Mouse (Mus musculus) intestine, embryonic 14.5 days (tissue): ENCODE data around the gene 1700067K01Rik. TPM values are rescaled to one million over a fixed set of nuclear protein-coding genes. Genes with fewer than 3 reads are reported as not detected.
"Not testable (repeated sequence)": the region's sequence is repeated elsewhere in the genome, so short reads cannot be mapped to it uniquely, and the experiment has no call there.

Experiments
- ATAC-seq: fragments of 200-750 bp; cut with Nextera tagmentation; replicated peaks from 2 replicates; pipeline ENCODE4 v1.8.0; 2017; ENCODE audit warnings: low read depth, moderate number of reproducible peaks, moderate TSS enrichment, moderate library complexity; ENCODE audit not compliant: low FRiP score, low TSS enrichment
- DNase-seq: peaks from one replicate; pipeline ENCODE4 v3.0.0-alpha.2; 2018; ENCODE audit warnings: low spot score
- H3K27ac ChIP-seq: fragments of 300-500 bp; sonication (generic); 2 replicates; pipeline ENCODE4 v1.5.1; 2014; ENCODE audit warnings: low read depth, mild to moderate bottlenecking, control low read depth
- H3K27me3 ChIP-seq: fragments of 300-500 bp; sonication (generic); replicated peaks from 2 replicates; pipeline ENCODE4 v1.6.1; 2014; ENCODE audit warnings: low read length, control low read depth; ENCODE audit not compliant: control insufficient read depth, insufficient read depth
- H3K36me3 ChIP-seq: fragments of 300-500 bp; sonication (generic); 2 replicates; pipeline ENCODE4 v1.6.1; 2014; ENCODE audit warnings: low read length, control low read depth; ENCODE audit not compliant: control insufficient read depth, insufficient read depth
- H3K4me1 ChIP-seq: fragments of 300-500 bp; sonication (generic); replicated peaks from 2 replicates; pipeline ENCODE4 v1.6.1; 2014; ENCODE audit warnings: low read length, control low read depth, mixed read lengths; ENCODE audit not compliant: control insufficient read depth, insufficient read depth
- H3K4me2 ChIP-seq: fragments of 300-500 bp; sonication (generic); 2 replicates; pipeline ENCODE4 v1.6.1; 2014; ENCODE audit warnings: low read length
- H3K4me3 ChIP-seq: fragments of 300-500 bp; sonication (generic); 2 replicates; pipeline ENCODE4 v1.5.1; 2014; ENCODE audit warnings: low read depth, low read length, control low read depth, mixed read lengths
- H3K9ac ChIP-seq: fragments of 300-500 bp; sonication (generic); 2 replicates; pipeline ENCODE4 v1.6.1; 2014; ENCODE audit warnings: mild to moderate bottlenecking, low read length
- H3K9me3 ChIP-seq: fragments of 300-500 bp; sonication (generic); 2 replicates; pipeline ENCODE4 v1.6.1; 2016; ENCODE audit warnings: low read length, control low read depth; ENCODE audit not compliant: control insufficient read depth
- WGBS: fragments of 180-500 bp; shearing (Covaris S2); extraction: QIAGEN DNeasy Blood & Tissue Kit; methylation state at CpG from one replicate; pipeline ENCODE4 v1.1.7; 2014; 5-methylcytosine and 5-hydroxymethylcytosine counted together
- polyA plus RNA-seq: library from polyadenylated mRNA; unstranded; fragments of >200 nt; fragmentation: Nextera tagmentation; extraction: Ambion mirVana; gene quantifications from 2 replicates; pipeline ENCODE4 v1.2.1, GENCODE M21; 2014

1700067K01Rik gene
- polyA plus RNA-seq, 1 experiment from 2014 or later, result 0.39 TPM

DNA sequence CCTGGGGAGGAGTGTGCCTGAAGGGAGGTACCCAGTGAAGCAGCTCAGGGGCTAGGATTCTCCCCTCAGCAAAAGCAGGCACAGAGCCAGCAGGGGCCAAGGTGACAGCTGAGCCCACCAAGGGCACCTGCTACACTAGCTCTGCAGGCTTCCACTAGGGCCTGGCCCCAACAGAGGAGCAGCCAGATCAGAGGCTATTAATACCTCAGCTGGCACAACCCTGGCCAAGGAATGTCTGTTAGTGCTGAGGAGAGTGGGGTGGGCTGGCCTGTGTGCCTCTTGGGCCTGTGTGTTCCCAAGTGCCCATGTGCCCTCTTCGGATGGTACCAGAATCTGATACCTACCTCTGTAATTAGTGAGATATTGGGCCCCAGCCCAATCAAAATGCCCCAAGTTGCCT, 21.1 kb upstream of the 1700067K01Rik start:
- WGBS, result 85% methylated on average over 1 of the region's 1 CpGs
- no peak overlapping the region for H3K9ac ChIP-seq
- H3K4me1 ChIP-seq, result peaks cover 13% of the 10 kb centered on the region
- DNase-seq (no peak), ATAC-seq (no peak)
- no peaks in the 10 kb centered on the region for H3K9me3 ChIP-seq
- H3K27ac ChIP-seq, result no peak overlapping the region
- H3K4me3 ChIP-seq, result no peak overlapping the region
- H3K36me3 ChIP-seq, result peaks cover 66% of the 10 kb centered on the region
- H3K27me3 ChIP-seq, result no peaks in the 10 kb centered on the region
- no peak overlapping the region for H3K4me2 ChIP-seq

DNA sequence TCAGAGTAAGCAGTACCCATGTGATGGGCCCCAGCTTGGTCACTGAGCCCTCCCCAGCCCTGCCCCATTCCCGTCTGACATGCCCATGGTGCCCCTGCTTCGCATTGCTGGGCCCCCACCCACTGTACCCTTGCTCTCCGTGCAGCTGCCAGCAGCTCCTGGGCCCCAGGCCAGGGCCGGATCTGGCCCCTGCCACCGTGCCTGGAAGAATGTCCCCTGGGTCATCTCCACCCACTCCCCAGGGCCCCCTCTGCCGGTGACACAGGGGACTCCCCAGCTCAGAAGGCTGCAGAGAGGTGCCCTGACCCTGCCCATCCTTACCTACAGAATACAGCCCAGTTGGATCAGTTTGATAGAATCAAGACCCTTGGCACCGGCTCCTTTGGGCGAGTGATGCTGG, 20.5 kb upstream of the 1700067K01Rik start:
- Histone ChIP-seq H3K9me3 (no peaks in the 10 kb centered on the region), H3K4me1 (peaks cover 13% of the 10 kb centered on the region), H3K27ac (no peak overlapping the region), H3K36me3 (peaks cover 72% of the 10 kb centered on the region), H3K27me3 (no peaks in the 10 kb centered on the region), H3K4me3 (no peak overlapping the region), H3K4me2 (no peak overlapping the region), H3K9ac (no peak overlapping the region)
- DNase-seq (no peak), ATAC-seq (no peak)
- WGBS, result 85% methylated on average over 8 of the region's 8 CpGs

DNA sequence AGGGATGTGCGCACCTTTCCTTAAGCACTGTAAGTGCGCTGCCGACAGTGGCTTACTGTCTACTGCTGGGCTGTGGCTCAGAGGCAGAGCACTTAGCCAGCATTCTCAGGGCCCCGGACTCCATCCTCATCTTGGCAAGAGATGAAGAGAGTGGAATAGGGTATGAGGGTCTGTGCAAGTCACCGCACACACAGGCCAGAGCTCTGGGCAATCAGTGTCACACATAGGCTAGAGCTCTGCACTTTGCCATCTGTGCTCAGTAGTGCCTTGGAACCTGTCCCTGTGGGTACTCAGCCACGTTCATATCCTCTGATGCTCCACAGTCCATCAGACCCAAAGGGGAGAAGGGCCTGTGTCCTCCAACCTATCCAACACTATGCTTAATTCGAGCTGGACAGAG, 19.8 kb upstream of the 1700067K01Rik start:
- ATAC-seq, result no peak
- WGBS, result 95% methylated on average over 7 of the region's 7 CpGs

DNA sequence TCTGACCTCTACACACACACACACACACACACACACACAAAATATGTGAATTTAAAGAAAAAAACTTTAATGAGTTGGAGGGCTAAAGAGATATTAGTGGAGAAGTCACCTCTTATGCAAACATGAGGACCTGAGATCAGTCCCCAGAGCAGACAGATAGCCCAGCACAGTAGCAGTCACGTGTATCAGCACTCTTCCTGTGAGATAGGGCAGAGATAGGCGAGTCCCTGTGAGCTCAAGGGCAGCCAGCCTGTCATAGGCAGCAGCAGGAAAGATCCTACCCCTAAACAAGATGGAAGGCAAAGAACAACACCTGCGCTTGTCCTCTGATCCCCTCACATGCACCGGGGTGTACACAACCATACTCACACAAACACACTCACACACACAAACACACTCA, 18.9 kb upstream of the 1700067K01Rik start:
- Histone ChIP-seq H3K4me3 (no peak overlapping the region), H3K9me3 (no peaks in the 10 kb centered on the region), H3K36me3 (peaks cover 87% of the 10 kb centered on the region), H3K27me3 (no peaks in the 10 kb centered on the region), H3K9ac (no peak overlapping the region), H3K27ac (no peak overlapping the region), H3K4me1 (peaks cover 5% of the 10 kb centered on the region), H3K4me2 (no peak overlapping the region)
- DNase-seq, result no peak
- 80% methylated on average over 4 of the region's 4 CpGs for WGBS
- no peak for ATAC-seq

More for the DNA sequence above, 19.8 kb upstream of the 1700067K01Rik start:
- no peak overlapping the region for H3K4me3 ChIP-seq
- no peak overlapping the region for H3K4me2 ChIP-seq
- H3K4me1 ChIP-seq, result peaks cover 13% of the 10 kb centered on the region
- H3K9me3 ChIP-seq, result no peaks in the 10 kb centered on the region
- no peak for DNase-seq
- H3K27ac ChIP-seq, result no peak overlapping the region
- H3K36me3 ChIP-seq, result peaks cover 78% of the 10 kb centered on the region
- H3K9ac ChIP-seq, result no peak overlapping the region
- no peaks in the 10 kb centered on the region for H3K27me3 ChIP-seq

DNA sequence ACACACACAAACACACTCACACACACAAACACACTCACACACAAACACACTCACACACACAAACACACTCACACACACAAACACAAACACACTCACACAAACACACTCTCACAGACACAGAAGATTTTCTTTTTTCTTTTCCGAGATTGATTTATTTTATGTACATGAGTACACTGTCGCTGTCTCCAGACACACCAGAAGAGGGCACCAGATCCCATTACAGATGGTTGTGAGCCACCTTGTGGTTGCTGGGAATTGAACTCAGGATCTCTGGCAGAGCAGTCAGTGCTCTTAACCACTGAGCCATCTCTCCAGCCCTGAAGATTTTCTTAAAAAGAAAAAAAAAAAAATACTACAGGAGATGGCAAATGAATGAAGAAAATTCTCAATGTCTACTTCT, 18.1 kb upstream of the 1700067K01Rik start:
- H3K9me3 ChIP-seq, DNase-seq, H3K27ac ChIP-seq, ATAC-seq, H3K4me2 ChIP-seq, H3K4me3 ChIP-seq, H3K9ac ChIP-seq, H3K27me3 ChIP-seq, H3K4me1 ChIP-seq: not testable (repeated sequence)
- 96% methylated on average over 2 of the region's 2 CpGs for WGBS
- H3K36me3 ChIP-seq, result peaks cover 91% of the 10 kb centered on the region

DNA sequence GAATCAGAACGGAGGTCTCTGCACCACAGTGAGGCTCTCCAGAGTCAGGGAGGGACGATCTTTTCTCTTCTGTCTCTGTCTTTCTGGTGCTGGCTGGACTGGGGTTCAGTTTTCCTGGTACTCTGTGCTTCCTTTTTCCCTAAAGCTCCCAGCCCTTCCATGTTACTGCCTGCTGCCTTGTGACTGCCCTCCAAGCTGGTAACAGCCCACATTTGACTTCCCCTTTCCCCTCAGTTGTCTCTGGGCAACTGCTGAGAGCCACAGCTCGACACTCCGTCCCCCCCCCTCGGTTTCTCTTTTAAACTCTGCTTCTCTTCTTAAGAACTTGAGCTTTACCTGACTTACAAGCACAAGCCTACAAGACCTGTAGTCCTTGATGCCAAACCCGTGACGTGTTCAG, 12.1 kb upstream of the 1700067K01Rik start:
- H3K4me1 ChIP-seq, result no peaks in the 10 kb centered on the region
- H3K9me3 ChIP-seq, result no peaks in the 10 kb centered on the region
- H3K9ac ChIP-seq, result no peak overlapping the region
- no peak for ATAC-seq
- no peaks in the 10 kb centered on the region for H3K27me3 ChIP-seq
- H3K27ac ChIP-seq, result no peak overlapping the region
- WGBS, result 86% methylated on average over 7 of the region's 7 CpGs
- no peak for DNase-seq
- peaks cover 92% of the 10 kb centered on the region for H3K36me3 ChIP-seq
- H3K4me3 ChIP-seq, result no peak overlapping the region
- no peak overlapping the region for H3K4me2 ChIP-seq

DNA sequence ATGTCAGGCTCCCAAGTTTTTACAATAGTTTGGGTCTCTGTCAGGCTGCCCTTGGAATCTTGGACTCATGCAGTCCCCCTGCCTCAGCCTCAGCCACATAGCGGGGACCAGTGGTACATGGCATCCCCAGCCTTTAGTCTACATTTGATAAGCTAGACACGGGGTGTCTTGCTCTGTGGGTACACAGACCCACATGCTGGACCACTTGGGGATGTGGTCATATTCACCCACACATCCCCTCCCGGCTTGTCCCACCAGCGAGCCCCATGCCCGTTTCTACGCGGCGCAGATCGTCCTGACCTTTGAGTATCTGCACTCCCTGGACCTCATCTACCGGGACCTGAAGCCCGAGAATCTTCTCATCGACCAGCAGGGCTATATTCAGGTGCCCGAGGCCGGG, 11.1 kb upstream of the 1700067K01Rik start:
- no peak for ATAC-seq

DNA sequence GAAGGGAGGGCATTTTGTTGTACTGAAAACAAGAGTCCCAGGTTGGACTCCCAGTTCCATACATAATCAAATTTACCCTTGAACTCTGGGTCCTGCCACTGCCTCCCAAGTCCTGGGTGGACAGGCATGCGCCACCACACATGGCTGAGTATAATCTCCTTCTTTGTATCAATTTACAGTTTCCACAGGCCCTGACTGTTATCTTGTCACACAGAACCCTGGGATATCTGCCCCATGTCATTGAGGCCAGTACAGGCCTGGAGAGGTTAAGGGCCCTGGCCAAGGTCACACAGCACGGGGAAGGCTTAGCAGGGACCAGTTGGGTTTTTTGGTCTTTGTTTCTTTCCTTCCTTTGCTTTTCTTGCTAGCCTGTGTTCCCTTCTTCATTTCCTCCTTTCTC, 8.8 kb upstream of the 1700067K01Rik start:
- no peak for ATAC-seq
- no peak for DNase-seq
- Histone ChIP-seq H3K4me3 (no peak overlapping the region), H3K4me1 (peaks cover 5% of the 10 kb centered on the region), H3K4me2 (no peak overlapping the region), H3K9ac (no peak overlapping the region), H3K27ac (no peak overlapping the region), H3K27me3 (no peaks in the 10 kb centered on the region), H3K36me3 (peaks cover 71% of the 10 kb centered on the region), H3K9me3 (no peaks in the 10 kb centered on the region)
- WGBS, result 81% methylated on average over 2 of the region's 2 CpGs

More for the DNA sequence above, 11.1 kb upstream of the 1700067K01Rik start:
- no peaks in the 10 kb centered on the region for H3K27me3 ChIP-seq
- no peak overlapping the region for H3K9ac ChIP-seq
- no peak overlapping the region for H3K4me3 ChIP-seq
- WGBS, result 94% methylated on average over 14 of the region's 14 CpGs
- no peaks in the 10 kb centered on the region for H3K9me3 ChIP-seq
- no peak overlapping the region for H3K27ac ChIP-seq
- DNase-seq, result no peak
- H3K36me3 ChIP-seq, result peaks cover 92% of the 10 kb centered on the region
- H3K4me2 ChIP-seq, result no peak overlapping the region
- no peaks in the 10 kb centered on the region for H3K4me1 ChIP-seq

DNA sequence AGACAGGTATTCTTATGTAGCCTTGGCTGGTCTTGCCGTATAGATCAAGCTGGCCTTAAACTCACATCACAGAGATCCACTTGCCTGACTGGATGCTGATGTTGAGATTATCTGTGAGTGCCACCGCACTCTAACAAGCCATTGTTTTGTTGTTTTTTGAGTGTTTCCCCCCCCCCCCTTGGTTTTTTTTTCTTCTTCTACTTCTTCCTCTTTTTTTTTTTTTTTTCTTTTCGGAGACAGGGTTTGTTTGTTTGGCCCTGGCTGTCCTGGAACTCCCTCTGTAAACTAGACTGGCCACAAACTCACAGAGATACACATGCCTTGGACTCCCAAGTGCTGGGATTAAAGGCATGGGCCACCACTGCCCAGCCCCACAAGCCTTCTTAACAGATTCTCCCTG, 7.3 kb upstream of the 1700067K01Rik start:
- Histone ChIP-seq H3K27ac (no peak overlapping the region), H3K9ac (no peak overlapping the region), H3K9me3 (no peaks in the 10 kb centered on the region), H3K4me2 (no peak overlapping the region), H3K27me3 (no peaks in the 10 kb centered on the region), H3K4me1 (peaks cover 9% of the 10 kb centered on the region), H3K36me3 (peaks cover 55% of the 10 kb centered on the region), H3K4me3 (no peak overlapping the region)
- no peak for ATAC-seq
- no peak for DNase-seq
- 85% methylated on average over 3 of the region's 3 CpGs for WGBS
